Mouse (Mus musculus): Measurements from ENCODE around the gene Cd300ld.

DNA sequence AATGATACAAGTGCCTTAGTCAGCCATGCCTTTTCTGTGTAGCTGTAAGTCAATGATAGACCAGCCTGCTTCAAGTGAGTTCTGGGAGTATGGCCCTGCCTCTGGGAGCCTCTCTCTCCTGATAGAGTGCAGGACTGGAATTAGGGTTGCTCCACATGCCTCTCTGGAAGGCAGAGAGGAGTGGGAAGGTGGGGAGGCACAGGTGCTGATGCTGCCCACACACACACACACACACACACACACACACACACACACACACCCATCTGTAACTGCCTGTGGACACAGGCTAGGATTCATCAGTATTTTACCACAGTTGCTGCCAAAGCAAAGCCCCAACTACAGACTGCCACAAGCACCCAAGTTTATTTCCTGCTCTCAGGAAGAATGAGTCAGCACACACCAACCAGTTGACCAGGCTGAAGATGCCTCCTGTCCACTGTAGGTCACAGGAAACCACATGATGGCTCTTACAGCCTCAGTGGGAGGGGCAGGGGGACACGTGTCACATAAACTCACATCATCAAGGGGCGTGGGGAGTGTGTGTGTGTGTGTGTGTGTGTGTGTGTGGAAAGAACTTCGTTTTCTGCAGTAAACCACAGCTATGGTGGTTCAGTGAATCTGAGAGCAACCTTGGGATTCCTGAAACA is 24.4 kb downstream of the Cd300ld start:
- no peak for TF ChIP-seq CTCF (IDR thresholded peaks at IDR 0.05; ENCODE audit: control insufficient read depth, insufficient read depth, insufficient read length)
- no peak for TF ChIP-seq CEBPB (IDR thresholded peaks at IDR 0.05; ENCODE audit: low read depth)
- peak; percentile 38 for TF ChIP-seq MAX (IDR thresholded peaks at IDR 0.05)
- TF ChIP-seq MYOD1 (IDR thresholded peaks at IDR 0.05; ENCODE audit: control insufficient read depth, insufficient read length, low read depth) = no peak
- no peak for TF ChIP-seq MYOG (IDR thresholded peaks at IDR 0.05; ENCODE audit: control insufficient read depth, extremely low read depth, insufficient read length)
- TF ChIP-seq USF1 (IDR thresholded peaks at IDR 0.05; ENCODE audit: low read depth) = peak; percentile 75

Data from C2C12 (cell line).